Mouse (Mus musculus): ENCODE measurements at regions not wholly inside any gene's neighbourhood (a gene's known extent, or its start where the extent isn't known, plus 50 kb on each side); places are given as distances from the start of the nearest gene placed in this dataset.

GRCm38 (mm10) chr8:30797341-30797740, 2631.2 kb upstream of the 5930422O12Rik start:
- no peak for DNase-seq (ENCODE audit: low spot score)

DNA sequence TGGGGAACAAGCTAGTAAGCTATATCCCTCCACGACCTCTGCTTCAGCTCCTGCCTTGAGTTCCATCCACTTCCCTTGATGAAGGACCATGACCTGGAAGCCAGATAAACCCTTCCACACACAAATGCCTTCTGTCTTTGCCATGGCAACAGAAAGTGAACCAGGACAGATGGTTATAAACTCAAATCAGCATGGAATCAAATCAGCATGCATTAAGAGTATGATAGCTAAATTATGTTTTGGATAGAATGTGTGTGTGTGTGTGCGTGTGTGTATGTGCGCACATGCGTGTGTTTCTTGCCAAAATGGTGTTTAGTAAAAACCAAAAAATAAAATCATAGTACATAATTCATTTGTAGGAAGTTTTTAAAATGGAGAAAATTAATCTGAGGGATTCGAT, 2611.5 kb upstream of the 5930422O12Rik start:
- DNase-seq (ENCODE audit: low spot score) = no peak

- DNase-seq (ENCODE audit: low spot score) = no peak
Measured at GRCm38 (mm10) chr8:30822835-30823587, 2605.5 kb upstream of the 5930422O12Rik start.

DNA sequence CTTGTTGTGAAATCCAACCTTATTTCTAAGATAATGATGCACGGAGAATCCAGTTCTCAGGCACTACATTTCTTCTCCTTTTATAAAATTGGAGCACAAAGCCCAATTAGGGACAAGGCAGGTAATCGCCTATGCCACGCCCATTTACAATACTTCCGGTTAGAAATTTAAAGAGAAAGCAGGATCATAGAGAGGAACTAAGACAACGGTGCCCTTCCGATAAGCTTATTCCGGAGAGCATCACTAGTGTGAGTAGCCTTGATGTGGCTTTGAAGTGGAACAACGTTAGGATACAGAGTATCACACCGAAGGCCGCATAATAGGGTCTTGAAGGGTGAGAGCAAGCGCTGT, 2604.9 kb upstream of the 5930422O12Rik start:
- DNase-seq (ENCODE audit: low spot score) = no peak

- DNase-seq (ENCODE audit: low spot score) = no peak
Measured at GRCm38 (mm10) chr8:30826021-30826420, 2602.5 kb upstream of the 5930422O12Rik start.

GRCm38 (mm10) chr8:30838056-30838455, 2590.5 kb upstream of the 5930422O12Rik start:
- no peak for DNase-seq (ENCODE audit: low spot score)

DNA sequence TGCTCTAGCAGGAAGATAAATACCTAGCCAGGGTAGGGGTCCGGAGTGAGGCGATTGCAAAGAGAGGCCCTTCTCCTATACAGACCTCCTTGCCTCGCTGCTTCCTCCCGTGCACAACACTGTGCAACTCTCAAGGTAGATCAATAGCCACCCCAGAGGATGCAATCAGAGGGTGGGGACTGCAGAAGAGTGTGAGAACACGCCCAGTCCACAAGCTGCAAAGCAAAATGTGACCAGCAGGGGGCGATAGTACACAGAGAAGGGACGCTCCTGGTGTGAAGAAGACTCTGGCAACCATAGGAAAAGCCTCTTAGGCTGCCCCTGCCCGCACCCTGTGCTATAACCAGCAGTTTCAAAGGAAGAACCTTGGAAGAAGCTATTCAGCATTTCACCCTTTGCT, 2588.4 kb upstream of the 5930422O12Rik start:
- DNase-seq (ENCODE audit: low spot score) = peak; percentile 18

DNA sequence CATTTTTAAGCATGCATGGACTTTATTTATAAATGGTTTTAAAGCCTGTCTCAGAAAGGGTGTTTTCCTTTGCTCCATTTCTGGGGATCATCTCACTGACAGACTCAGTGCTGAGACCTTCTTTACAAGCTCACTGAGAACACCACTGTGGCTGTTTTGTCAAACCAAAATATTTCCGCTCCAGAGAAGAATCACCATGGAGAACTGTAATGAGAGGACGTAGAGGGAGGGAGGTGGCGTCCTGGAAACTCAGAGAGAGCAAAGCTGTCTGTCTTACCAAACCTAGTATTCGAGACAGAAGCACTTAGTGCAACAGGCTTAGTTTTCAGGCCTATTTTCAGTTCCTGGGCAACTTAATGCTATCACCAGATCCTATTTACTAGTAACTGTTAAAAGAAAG, 2565.5 kb upstream of the 5930422O12Rik start:
- no peak for DNase-seq (ENCODE audit: low spot score)

DNA sequence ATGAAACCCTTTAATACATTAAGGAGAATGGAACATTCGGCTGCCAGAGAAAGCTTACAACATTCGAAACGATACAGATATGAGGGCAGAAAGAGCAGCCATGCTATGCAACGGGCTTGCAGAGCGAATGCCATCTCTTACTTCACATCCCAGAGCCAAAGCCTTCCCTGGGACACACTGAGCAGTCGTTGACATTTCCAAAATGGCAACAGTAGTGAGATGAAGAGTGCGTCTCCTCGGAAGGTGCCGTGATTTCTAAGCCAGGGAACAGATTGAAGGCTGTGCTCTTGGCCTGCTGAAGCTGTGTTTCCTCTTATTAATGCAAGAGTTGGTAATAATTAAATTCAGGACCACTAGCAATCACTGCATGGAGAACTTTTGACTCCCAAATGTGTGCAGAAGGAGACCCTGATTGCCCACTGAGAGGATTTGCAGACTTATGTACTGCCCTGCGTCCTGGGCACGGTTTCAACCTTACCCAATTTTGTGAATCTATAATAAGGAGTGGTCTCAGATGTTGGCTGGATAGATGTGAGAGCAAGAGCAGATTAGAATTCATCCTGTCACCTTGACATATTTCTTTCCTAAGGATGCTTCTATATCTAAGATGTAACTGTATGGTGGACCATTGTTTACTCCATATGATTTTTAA, 2522.3 kb upstream of the 5930422O12Rik start:
- DNase-seq (ENCODE audit: low spot score) = no peak

DNA sequence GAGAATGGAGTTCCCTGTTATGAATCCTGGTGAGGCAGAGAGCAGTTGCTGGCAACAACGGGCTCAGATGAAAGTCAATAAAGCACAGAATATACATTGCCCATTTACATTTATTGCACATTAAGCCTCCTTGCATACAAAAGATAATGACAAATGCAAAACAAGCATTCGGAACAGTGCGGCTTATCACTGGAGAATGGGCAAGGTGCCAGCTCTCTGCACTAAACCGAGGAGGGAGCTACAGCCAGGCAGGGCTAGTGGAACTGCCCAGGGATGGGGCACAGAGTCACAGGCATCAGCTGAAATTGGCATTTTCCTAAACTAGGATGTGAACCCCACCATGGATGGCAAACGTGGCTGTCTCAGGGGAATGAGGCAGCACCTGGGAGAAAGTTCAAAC, 2514.8 kb upstream of the 5930422O12Rik start:
- no peak for DNase-seq (ENCODE audit: low spot score)

DNA sequence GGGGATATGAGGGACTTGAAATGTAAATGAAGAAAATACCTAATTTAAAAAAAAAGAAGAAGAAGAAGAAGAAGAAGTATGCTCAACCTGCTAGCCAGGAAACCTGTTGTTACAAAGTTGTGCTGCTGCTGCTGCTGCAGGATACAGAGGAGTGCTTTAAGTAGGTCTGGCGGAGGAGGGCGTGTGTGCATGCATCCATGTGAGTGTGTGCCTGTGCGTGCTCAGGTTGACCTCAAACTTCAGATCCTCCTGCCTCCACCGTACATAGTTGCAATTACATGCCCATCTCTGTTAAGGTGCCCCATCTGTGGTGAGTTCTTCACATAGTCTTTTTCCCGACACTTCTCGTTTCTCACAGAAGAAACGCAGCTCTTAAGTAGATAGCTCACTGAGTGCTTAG, 2513.4 kb upstream of the 5930422O12Rik start:
- no peak for DNase-seq (ENCODE audit: low spot score)

- DNase-seq (ENCODE audit: low spot score) = no peak
Measured at GRCm38 (mm10) chr8:30915601-30916171, 2512.8 kb upstream of the 5930422O12Rik start.

DNA sequence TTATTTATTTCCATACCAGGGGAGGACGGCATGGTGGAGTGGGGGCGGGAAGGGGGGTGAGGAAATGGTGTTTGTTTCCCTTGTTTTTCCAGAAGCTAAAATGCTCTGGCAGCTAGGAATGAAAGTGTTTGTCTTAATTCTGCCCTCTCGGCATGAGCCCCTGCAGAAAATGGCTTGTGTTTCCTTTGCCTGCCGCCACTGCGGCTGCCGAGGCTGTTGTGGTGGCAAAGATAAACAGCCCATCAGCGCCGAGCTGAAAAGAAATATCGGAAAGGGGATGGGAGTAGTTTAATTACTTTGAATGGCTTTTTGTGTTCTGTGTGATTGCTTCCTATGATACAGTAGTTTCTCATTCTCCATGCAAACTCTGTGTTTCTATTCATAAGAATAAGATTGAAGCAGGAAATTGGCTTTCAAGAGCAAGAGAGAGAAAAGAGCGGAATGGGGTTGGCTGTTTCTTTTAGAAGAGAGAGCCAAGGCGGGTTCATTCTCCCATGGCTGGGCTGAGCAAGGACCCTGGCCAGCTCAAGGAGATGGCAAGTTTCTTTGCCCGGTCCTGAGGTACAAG, 2512.2 kb upstream of the 5930422O12Rik start:
- no peak for DNase-seq (ENCODE audit: low spot score)

DNA sequence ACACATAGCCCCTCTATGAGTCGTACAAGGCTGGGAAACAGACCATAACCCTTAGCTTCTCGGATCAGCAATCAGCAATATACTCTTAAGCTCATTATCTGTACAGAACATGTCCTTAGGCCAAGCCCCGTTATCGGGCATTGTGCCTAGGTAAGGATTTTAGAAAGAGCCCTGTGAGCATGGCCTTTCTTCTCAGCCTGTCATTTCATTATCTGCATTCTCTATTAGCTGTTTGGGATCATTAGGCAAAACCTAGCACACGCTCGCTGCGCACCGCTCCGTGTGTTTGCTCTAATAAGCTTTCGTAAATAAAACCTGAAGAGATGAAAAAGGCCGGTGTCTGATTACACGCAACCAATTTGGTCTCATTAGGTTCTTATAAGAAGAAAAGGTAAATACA, 2507.1 kb upstream of the 5930422O12Rik start:
- no peak for DNase-seq (ENCODE audit: low spot score)

DNA sequence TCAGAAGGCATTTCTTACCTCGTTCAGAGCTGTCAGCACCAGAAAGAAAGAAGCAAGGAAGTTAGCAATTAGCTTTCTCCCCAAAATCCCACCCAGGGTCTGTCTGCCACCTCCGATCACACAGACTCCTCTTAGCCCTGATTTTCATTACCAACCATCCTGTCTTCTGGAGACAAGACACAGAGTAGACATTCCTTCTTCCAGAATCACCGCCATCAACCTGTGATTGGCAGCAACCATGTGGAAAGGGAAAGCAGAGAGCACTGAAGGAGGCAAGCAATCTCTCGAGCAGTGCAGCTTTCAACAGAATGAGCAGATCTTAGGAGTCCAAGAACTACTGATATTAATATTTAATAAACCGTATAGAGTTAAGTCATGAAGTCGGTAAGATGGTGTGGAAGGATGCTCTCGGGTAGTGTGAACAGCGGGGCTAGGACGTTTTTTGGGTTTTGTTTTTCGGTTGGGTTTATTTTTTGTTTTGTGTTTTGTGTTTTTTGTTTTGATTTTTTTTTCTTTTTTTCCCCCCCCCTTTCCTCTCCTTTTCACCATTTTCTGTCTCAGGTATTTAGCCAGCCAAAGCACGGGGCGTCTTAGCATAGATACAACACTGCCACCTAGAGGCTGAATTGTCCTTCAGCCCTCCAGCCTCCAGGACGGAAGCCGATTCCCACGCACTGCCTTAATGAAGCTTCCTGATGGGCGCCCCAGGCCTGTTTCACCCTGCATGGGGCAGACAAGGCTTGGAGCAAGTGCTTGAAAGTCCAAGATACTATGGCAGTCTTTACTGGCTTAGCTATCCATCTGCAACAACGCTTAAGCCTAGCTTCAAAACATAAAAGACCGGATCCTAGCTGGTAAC, 2505.0 kb upstream of the 5930422O12Rik start:
- peak; percentile 39 for DNase-seq (ENCODE audit: low spot score)

DNA sequence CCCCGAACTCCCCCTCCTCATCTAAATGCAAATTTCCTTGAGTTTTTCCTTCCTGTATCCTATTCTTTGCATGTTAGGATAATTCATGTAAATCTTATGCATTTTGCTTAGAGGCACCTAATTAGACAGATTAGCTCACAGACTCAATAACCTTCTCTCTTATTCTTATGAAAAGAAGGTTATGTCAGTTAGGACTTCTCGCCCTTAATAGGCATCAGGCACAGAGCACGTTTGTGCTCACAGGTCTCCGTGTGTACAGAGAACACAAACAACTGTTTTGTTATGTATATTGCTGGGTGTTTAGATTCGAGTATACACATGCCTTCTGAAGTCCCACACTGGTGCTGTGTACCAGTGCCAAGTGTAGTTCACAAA, 2504.4 kb upstream of the 5930422O12Rik start:
- no peak for DNase-seq (ENCODE audit: low spot score)

- no peak for DNase-seq (ENCODE audit: low spot score)
Measured at GRCm38 (mm10) chr8:30924656-30925055, 2503.9 kb upstream of the 5930422O12Rik start.

DNA sequence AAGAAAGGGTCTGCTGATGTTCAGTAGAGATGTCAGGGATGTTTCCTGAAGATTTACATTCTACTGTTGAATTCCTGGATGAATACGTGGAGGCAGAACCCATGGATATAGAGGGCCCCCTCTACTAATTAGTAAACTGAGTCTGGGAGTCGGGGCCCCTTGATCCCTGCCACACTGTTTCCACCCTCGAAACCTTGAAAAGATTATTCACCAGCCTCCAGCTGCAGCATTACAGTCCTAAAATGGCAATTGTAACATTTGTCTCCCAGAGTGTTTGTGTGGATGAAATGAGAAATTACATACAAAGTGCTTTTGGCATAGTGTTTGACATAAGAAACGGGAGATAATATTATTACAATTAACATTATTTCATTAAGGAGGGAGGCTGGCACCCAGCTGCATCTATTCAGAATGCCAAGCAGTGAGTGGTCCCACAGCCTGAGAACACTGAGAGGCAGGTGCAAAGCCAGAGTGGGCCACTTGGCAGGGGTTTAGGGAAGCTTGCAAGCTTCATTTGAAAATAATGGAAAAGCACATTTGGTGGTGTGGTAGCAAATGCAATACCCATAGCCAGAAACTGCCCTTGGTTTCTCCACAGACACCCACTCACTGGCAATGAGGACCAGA, 2490.9 kb upstream of the 5930422O12Rik start:
- no peak for DNase-seq (ENCODE audit: low spot score)

- DNase-seq (ENCODE audit: low spot score) = no peak
Measured at GRCm38 (mm10) chr8:30940901-30941300, 2487.6 kb upstream of the 5930422O12Rik start.

GRCm38 (mm10) chr8:30941511-30942175, 2486.9 kb upstream of the 5930422O12Rik start:
- DNase-seq (ENCODE audit: low spot score) = no peak

All from lung, postnatal 25 days (tissue).